Mouse (Mus musculus) urinary bladder, postnatal 36 days (tissue): Measurements from ENCODE around the gene Cotl1.

Source experiments
- DNase-seq, 2 experiments: peaks; one replicate each; pipeline ENCODE4 v3.0.0; 2022; ENCODE audit warnings: low spot score in 2 of 2, mixed read lengths in 1 of 2

Cotl1 gene

DNA sequence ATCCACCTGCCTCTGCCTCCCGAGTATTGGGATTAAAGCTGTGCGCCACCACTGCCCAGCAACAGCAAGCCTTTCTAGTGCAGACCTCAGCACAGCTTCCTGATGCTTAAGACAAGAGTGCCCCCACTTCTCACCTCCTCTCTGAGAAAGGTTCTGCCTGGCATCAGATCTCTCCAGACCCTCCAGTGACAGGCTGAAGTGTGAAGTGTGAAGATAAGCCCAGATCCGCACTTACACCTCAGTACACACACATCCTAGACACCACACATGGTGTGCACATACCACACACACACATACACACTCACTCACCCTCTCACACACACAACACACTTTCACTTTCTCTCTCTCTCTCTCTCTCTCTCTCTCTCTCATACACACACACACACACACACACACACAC lies 53.5 kb downstream of the Cotl1 start:
- DNase-seq: no peak

DNA sequence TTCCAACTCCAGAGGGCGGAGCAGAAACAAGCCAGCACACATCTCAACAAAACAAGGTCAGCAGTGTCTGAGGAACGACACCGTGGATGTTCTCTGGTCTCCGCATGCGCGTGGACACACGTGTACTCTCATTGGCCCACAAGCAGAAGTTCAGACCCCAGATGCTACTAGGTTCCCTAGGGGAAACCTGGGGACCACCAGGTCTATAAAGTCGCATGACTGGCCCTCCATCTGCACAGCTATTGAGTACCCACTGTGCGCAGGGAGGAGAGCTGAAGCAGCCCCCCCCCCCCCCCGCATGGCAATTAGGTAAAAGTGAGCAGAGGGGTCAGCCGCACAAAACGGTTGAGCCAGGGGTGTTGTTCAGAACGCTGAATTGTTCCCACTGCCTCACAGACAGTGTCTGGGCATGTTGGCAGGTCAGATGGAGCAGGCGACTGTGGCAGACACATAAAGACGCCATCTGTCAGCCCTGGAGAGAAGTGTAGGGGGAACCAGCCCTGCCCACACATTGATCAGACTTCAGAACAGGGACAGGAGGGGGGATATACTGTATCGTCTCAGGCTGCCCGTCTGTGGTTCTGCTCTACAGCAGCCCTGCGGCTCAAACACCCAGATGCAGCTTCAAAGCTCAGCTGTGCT lies 54.5 kb downstream of the Cotl1 start:
- no peak for DNase-seq

DNA sequence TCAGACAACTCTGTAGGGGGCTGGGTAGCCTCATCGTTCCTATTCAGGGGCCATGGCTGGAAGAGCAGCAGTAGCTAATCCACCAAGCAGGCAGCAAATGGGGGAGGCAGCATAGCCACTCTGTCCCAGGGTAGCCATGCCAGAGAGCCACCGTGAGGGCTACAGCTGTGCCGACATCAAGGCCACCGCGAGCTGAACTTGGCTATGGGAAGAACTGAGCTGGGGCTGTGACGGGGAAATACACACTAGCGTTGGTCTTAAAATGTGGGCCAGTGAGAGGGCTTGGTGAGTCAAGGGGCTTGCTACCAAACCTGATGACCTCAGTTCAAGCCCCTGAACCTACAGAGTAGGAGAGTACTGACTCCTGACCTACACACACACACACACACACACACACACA lies 55.7 kb downstream of the Cotl1 start:
- no peak for DNase-seq

DNA sequence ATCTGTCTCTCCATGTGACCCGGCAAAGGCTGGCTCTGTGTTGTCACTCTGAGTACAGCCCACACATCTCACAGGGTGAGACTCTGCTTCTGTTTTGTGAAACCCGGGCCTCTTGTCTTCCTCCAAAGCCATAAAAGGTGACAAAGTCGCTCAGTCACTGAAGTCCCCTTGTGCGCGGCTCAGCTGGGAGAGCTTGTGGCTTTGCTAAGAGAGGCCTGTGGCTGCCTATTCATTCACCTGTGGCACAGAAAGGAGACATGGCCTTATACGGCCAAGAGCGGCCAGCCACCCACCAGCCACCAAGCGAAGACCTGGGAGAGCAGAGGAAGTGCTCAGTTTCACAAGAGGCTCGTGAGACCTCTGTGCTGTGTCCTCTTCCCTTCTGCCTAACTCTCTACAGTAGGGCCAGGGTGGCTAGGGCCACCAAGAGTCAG lies 56.2 kb downstream of the Cotl1 start:
- no peak for DNase-seq

DNA sequence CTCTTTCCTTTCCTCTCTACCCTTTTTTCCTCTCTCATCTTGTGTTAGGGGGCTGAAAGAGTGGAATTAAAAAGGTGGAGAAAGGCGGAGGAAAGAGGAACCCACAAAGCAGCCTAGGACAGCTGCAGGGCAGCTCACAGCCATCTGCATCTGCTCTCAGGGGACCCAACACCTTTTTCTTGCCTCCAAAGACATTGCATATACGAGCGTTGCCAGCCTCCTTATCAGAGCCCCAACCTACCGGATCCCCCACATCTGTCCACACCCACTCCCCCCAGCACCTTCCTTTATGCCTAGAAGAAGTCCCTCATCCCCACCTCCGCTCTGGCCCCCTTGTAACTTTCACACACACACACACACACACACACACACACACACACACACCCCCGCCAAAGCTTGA lies 56.8 kb downstream of the Cotl1 start:
- DNase-seq: no peak

DNA sequence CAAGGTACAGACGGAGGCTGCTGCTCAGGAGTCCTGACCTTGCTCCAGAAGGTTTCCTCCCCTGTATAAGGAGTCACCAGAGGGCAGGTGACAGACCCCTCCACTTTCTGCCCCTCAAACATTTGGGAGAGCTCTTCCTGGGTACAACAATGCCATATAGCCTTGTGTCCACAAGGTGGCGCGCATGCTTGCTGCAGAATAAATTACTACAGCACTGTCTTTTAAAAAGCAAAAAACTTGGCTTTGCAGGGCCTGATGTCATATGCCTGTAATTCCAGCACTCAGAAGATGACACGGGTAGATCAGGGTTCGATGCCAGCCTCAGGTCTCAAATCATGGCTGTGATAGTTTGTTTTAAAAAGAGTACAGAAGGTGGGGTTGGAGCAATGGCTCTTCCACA lies 57.6 kb downstream of the Cotl1 start:
- peak; percentile 60 to 75 for DNase-seq

DNA sequence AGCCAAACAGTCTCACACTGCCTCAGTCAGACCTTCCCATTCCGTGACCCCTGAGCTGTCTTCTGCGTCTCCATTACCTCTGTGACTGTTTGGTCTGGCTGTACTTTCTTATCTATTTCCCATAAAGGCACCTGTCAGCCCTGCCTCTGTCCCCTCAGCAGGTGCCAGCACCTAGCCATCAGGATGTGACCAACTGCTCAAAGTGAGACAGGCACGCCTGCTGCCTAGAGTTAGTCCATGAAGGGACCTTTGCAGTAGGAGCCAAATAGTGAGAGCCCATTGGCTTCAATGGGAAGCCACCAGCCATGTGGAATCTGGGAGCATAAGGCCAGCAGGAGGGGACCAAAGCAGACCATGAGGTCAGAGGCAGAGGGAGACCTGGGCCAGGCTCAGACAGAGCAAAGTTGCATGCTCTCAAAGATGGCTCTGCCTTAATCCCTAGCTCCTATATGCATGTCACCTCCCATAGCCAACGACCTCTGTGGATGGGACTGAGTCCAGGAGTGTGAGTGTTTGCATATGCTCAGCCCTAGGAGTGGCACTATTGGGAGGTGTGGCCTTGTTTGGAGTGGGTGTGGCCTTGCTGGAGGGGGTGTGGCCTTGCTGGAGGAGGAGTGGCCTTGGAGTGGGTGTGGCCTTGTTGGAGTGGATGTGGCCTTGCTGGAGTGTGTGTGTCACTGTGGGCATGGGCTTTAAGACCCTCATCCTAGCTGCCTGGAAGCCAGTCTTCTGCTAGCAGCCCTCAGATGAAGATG lies 59.1 kb downstream of the Cotl1 start:
- DNase-seq: peak; percentile 29 to 32

DNA sequence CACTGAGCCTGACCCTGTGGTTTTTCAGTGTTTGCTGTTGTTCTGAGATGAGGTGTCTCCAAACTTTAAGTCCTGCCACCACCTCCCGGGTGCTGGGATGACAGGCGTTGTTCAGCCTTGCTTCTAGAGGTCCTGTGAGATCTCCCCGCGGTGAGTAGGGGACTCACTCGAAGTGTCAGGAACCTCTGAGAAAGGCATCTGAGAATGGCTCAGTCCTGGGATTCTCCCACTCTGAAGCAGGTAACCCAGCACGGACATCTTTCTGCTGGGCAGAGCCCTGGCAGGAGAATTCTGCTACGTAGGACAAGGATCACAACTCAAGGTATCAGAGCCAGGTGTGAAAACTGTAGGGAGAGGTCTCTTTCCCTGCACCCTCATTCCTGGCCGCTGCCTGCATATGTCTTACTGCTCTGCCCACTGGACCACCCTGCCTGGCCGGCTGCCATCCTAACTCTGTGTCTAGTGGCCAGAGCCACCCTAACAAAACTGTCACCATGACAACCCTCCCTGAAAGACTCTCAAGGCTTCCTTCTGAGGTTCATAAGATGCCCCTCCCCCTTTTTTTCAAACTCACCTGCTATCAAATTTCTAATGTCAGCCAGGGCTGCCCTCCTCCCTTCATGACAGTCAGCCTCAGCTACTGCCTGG lies 59.8 kb downstream of the Cotl1 start:
- no peak for DNase-seq

DNA sequence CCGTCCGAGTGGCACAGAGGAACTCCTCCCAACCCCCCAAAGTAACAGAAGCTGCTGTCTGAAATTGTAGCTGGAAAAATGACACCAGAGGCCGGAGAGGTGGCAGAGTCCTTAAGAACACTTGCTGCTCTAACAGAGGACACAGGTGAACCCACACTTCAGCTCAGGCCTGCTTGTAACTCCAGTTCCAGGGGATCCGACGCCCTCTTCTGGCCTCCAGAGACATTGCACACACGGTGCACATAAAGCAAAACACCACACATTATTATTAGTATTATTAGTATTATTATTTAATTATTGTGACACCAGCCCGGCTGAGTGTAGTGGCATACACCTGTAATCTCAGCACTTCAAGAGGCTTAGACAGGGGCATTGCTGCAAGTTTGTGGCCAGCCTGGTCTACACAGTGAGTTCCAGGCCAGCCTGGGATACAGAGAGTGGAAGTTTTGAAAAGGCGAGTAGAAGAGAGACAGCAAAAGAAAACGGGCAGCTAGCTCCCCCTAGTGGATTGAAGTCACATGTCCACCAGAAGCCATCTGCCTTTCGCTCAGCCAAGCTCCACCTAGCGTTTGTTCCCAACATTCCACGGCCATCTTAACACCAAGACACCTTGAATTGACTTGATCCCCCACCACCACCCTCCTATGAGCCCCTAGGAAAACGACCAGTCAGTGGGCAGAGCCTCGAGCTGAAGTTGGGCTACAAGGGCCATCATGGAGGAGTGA lies 61.2 kb downstream of the Cotl1 start:
- peak; percentile 72 to 79 for DNase-seq

DNA sequence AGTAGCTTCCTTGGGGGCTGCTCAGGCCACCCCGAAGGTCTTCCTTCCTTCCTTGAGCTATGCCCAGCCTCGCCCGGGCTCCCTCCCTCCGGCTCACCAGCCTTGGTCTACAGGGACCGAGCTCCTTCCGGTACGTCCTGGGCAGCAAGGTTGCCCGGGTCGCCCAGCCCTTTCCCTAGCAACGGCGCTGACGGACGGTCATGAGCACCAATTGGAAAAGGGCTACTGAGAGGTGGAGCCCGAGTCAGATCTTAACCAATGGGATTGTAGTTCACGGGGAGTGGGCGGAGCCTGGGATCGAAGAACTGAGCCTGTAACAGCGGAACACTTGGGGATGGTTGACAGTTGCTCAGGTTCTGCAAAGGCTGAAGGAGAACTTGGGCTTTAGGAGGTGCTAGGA lies 62.1 kb downstream of the Cotl1 start, which contains the start of gene Tldc1:
TSS of gene Tldc1 (minus strand) at position 154 of the 400 bp plus-strand sequence.
- DNase-seq: peak; percentile 100

DNA sequence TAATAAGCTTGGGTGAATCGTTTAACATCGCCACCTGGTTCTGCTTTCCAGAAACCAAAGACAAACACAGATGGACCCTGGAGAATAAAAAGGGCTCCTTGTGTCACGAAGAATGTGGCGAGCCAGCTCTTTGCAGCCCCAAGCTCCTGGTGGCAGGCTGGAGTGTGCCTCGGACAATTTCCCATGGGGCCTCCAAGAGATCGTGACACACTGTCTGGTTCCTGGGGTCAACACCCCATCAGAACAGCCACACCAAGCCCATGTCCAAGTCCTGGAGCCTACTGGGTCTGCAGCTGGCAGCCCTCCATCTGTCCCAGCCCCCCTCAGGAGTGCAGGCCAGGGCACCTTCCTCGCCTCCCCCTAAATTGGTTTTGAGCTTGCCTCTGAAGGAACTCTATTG lies 62.6 kb downstream of the Cotl1 start:
- no peak for DNase-seq

DNA sequence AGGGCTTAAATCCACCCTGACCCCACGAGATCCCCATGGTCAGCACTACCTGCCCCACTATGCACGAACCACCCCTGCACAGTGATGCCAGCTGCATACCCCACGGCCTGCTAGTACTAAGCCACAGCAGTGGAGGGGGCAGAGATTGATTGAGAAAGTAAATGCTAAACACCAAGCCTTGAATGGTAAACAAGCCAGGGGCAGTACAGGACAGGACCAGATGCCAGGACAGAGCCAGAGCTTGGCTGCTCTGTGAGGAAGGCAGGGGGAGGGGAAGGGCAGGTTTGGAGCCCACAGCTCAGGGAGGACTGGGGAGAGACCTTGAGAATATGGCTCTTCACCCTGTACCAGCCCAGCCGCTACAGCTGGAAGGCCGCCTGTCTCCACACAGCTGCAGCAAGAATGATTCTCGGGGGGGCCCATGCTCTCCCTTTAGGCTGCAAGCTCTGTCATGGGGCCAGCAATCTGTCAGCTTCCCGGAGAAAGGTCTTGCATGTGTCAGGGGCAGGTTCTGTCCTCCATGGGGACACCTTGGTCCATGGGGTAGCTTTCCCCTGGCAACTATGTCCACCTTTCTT lies 63.6 kb downstream of the Cotl1 start:
- no peak for DNase-seq

DNA sequence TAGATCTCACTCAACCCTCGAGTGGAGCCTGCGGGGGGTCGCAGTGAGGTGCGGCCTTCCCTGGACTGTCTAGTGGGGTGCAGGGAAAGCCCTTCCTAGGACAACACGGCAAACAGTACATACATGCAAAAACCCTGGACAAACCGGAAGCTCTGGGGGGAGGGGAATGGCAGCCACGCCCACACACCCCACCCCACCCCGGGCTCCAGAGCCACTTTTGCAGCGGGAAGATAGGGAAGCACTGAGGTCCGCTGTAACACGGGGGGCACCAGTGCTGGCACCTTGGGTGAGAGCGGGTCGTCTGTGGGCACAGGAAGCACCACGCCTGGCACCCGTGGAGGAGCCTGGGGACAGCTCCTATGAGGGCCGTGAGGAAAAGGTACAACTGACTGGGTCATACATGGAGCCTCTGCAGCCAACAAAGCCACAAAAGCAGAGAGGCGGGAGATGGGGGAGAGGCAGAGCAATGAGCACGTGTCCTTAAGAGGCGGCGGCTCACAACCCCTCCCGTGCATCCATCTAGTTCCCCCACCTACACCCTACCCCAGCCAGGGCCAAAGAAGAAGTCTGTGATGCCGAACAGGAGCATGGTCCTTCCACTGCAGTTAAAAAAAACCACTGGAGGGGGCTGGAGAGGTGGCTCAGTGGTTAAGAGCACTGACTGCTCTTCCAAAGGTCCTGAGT lies 74.4 kb downstream of the Cotl1 start:
- DNase-seq: no peak

DNA sequence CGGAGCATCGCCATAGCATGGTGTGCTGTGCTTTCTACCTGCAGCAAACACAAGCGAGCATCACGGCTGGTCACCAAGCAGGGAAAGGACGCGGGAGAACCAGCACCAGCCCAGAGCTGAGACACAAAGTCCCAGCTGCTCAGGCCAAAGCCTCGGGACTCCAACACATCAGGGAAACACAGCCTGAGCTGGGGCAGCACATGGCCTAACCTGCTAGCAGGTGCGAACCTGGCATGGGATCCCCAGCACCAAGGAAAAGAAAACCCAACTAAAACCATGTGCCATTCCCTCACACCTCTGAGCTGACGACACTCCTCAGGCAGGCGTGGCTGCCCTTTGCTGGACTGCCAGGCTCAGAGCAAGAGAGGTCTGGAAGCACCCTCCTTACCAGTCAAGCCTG lies 75.0 kb downstream of the Cotl1 start:
- no peak for DNase-seq

DNA sequence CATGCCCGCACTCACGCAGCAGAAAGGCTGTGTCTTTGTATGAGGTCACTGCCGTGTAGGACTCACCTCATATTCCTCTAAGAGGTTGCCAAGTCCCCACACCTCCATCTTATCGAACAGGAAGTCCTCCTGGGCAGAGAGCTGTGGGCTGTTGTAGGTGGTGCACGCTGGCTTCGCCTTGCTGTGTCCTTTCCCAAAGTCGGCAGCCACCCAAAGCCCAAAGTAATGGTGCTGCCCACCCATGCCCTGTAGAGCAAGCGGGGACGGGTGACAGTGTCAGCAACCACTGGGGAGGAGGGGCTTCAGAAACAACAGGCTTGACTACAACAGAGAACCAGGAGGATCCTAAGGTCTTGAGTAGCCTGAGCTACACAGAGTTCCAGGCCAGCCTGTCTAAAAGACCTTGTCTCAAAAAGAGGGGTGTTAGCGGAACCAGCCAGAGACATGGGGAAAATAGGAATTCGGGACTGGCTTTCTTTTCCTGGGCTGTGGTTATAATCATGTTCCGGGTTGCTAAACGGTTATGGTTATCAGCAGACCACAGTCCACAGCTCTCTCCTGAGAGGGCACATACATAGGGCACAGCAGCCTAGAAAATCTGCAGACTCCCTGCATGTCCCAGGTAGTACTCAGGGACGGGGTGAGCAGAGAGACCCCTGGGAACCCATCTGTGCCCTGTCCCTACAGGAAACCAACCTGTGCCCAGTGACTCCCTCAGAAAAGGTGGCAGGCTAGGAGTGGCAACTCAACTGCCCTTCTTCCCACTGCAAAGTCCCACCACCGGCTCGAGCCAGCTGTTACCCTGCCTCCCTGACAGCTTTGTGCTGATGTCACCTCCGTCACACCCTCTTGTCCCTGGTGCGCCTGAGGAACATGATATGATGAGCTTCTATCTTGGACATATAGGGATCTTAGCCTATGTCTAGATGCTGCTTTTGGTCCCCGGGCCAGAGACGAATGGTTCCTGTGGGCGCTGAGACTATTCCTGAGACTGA lies 77.8 kb downstream of the Cotl1 start:
- DNase-seq: no peak

DNA sequence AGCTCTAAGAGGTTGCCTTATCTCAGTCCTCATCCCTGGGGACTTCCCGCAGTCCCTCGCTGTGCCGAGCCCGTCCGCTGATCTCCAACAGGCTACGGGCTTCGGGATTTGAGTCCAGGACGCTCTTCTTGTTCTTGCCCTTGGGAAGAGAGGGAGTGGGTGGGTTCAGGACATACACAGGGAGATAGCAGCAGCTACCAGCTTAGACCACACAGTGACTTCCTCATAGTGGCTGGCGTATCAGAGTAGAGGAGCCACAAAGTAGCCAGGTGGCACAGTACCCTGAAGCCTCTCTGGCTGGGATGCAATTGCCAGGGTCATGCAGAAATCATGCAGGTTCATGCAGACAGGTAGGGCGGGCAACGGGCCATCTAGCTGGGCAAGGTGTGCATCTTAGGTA lies 78.7 kb downstream of the Cotl1 start:
- DNase-seq: no peak
